Mouse (Mus musculus) intestine, postnatal 0 days (tissue): ENCODE measurements around the gene Hectd2. TPM values are rescaled to one million over a fixed set of nuclear protein-coding genes. Genes with fewer than 3 reads are reported as not detected.

ENCODE experiments used
- ATAC-seq: fragments of 200-750 bp; cut with Nextera tagmentation; 2 replicates; pipeline ENCODE4 v1.8.0; 2017; ENCODE audit warnings: mild to moderate bottlenecking, moderate TSS enrichment, moderate library complexity
- H3K27ac ChIP-seq: fragments of 300-500 bp; sonication (generic); 2 replicates; pipeline ENCODE4 v1.5.1; 2014; ENCODE audit warnings: mild to moderate bottlenecking, low read depth, low read length, moderate library complexity
- H3K27me3 ChIP-seq: fragments of 300-500 bp; sonication (generic); replicated peaks from 2 replicates; pipeline ENCODE4 v1.6.1; 2014; ENCODE audit warnings: low read length, mixed read lengths; ENCODE audit not compliant: control insufficient read depth, insufficient read depth
- H3K36me3 ChIP-seq: fragments of 300-500 bp; sonication (generic); 2 replicates; pipeline ENCODE4 v1.6.1; 2014; ENCODE audit warnings: mild to moderate bottlenecking, moderate library complexity; ENCODE audit not compliant: control insufficient read depth, insufficient read depth
- H3K4me1 ChIP-seq: fragments of 300-500 bp; sonication (generic); replicated peaks from 2 replicates; pipeline ENCODE4 v1.6.1; 2014; ENCODE audit warnings: antibody characterized with exemption, low read length, mixed read lengths; ENCODE audit not compliant: control insufficient read depth, insufficient read depth
- H3K4me2 ChIP-seq: fragments of 300-500 bp; sonication (generic); replicated peaks from 2 replicates; pipeline ENCODE4 v1.6.1; 2014; ENCODE audit warnings: low read depth, mild to moderate bottlenecking, moderate library complexity
- H3K4me3 ChIP-seq: fragments of 300-500 bp; sonication (generic); 2 replicates; pipeline ENCODE4 v1.5.1; 2014; ENCODE audit warnings: low read depth, low read length
- H3K9ac ChIP-seq: fragments of 300-500 bp; sonication (generic); 2 replicates; pipeline ENCODE4 v1.6.1; 2014; ENCODE audit warnings: mild to moderate bottlenecking, low read depth, low read length
- H3K9me3 ChIP-seq: fragments of 300-500 bp; sonication (generic); 2 replicates; pipeline ENCODE4 v1.6.1; 2016; ENCODE audit warnings: mixed run types; ENCODE audit not compliant: control insufficient read depth
- CTCF ChIP-seq: sonication (generic); IDR thresholded peaks from 2 replicates; pipeline ENCODE4 v1.5.1; 2016; ENCODE audit warnings: low read depth, mild to moderate bottlenecking, control low read depth, antibody characterized with exemption, moderate library complexity
- WGBS: fragments of 180-500 bp; shearing (Covaris S2); extraction: QIAGEN DNeasy Blood & Tissue Kit; methylation state at CpG from one replicate; pipeline ENCODE4 v1.1.7; 2014; 5-methylcytosine and 5-hydroxymethylcytosine counted together
- polyA plus RNA-seq: library from polyadenylated mRNA; unstranded; fragments of >200 nt; fragmentation: Nextera tagmentation; extraction: Ambion mirVana; gene quantifications from 2 replicates; pipeline ENCODE4 v1.2.1, GENCODE M21; 2015

Hectd2 gene
- polyA plus RNA-seq, 1 experiment from 2014 or later = 1.0 TPM

GRCm38 (mm10) chr19:36669720-36670451, 115.4 kb downstream of the Hectd2 start:
- Histone ChIP-seq H3K9ac (no peak overlapping the region), H3K36me3 (no peaks in the 10 kb centered on the region), H3K4me1 (no peaks in the 10 kb centered on the region), H3K4me3 (no peak overlapping the region), H3K9me3 (no peaks in the 10 kb centered on the region), H3K4me2 (no peak overlapping the region), H3K27me3 (no peaks in the 10 kb centered on the region), H3K27ac (no peak overlapping the region)
- no peak for ATAC-seq
- no peak for TF ChIP-seq CTCF
- WGBS = 59% methylated on average over 5 of the region's 5 CpGs

Other genes with a start within 250 kb of the Hectd2 start
- 21.4 and 23.4 TPM in 2 replicates for gene Pcgf5, start 206.3 kb upstream of the Hectd2 start, polyA plus RNA-seq
- gene Ppp1r3c, start 182.0 kb downstream of the Hectd2 start, polyA plus RNA-seq = 3.6 and 4.0 TPM in 2 replicates